Mouse (Mus musculus) liver, postnatal 0 days (tissue): Measurements from ENCODE around the gene Sirt1. TPM values are rescaled to one million over a fixed set of nuclear protein-coding genes. Genes with fewer than 3 reads are reported as not detected.

Source experiments
- ATAC-seq: fragments of 200-750 bp; cut with Nextera tagmentation; 2 replicates; pipeline ENCODE4 v1.8.0; 2017; ENCODE audit warnings: mild to moderate bottlenecking, moderate library complexity
- DNase-seq: peaks from one replicate; pipeline ENCODE4 v3.0.0-alpha.2; 2016
- H3K27ac ChIP-seq: fragments of 300-500 bp; sonication (generic); 2 replicates; pipeline ENCODE4 v1.5.1; 2014; ENCODE audit warnings: antibody characterized with exemption, moderate library complexity, mild to moderate bottlenecking, low read depth
- H3K27me3 ChIP-seq: fragments of 300-500 bp; sonication (generic); 2 replicates; pipeline ENCODE4 v1.6.1; 2014; ENCODE audit warnings: low read length, control low read depth, mixed read lengths; ENCODE audit not compliant: insufficient read depth
- H3K36me3 ChIP-seq: fragments of 300-500 bp; sonication (generic); replicated peaks from 2 replicates; pipeline ENCODE4 v1.6.1; 2014; ENCODE audit warnings: mild to moderate bottlenecking, control low read depth, low read length, moderate library complexity, mixed read lengths; ENCODE audit not compliant: insufficient read depth
- H3K4me1 ChIP-seq: fragments of 300-500 bp; sonication (generic); 2 replicates; pipeline ENCODE4 v1.6.1; 2014; ENCODE audit warnings: antibody characterized with exemption, mild to moderate bottlenecking, control low read depth; ENCODE audit not compliant: insufficient read depth
- H3K4me2 ChIP-seq: fragments of 300-500 bp; sonication (generic); 2 replicates; pipeline ENCODE4 v1.6.1; 2014; ENCODE audit warnings: low read depth, mild to moderate bottlenecking, low read length, moderate library complexity, mixed read lengths
- H3K4me3 ChIP-seq: fragments of 300-500 bp; sonication (generic); 2 replicates; pipeline ENCODE4 v1.5.1; 2014; ENCODE audit warnings: low read depth, low read length
- H3K9ac ChIP-seq: fragments of 300-500 bp; sonication (generic); replicated peaks from 2 replicates; pipeline ENCODE4 v1.6.1; 2014; ENCODE audit warnings: mild to moderate bottlenecking, moderate library complexity
- H3K9me3 ChIP-seq: fragments of 300-500 bp; sonication (generic); 2 replicates; pipeline ENCODE4 v1.6.1; 2016; ENCODE audit warnings: mild to moderate bottlenecking, control low read depth, low read length, mixed read lengths
- CTCF ChIP-seq: sonication (generic); IDR thresholded peaks from 2 replicates; pipeline ENCODE4 v1.5.1; 2016; ENCODE audit warnings: antibody characterized with exemption, low read depth
- EP300 ChIP-seq: IDR thresholded peaks from 2 replicates; pipeline ENCODE4 v1.6.1; 2016; ENCODE audit warnings: antibody characterized with exemption, low read depth, mild to moderate bottlenecking
- WGBS: fragments of 180-500 bp; shearing (Covaris S2); extraction: QIAGEN DNeasy Blood & Tissue Kit; methylation state at CpG from one replicate; pipeline ENCODE4 v1.1.7; 2014; ENCODE audit not compliant: insufficient replicate concordance; 5-methylcytosine and 5-hydroxymethylcytosine counted together
- polyA plus RNA-seq: library from polyadenylated mRNA; unstranded; fragments of >200 nt; fragmentation: Nextera tagmentation; extraction: Ambion mirVana; gene quantifications from 2 replicates; pipeline ENCODE4 v1.2.1, GENCODE M21; 2015

Gene Sirt1
- polyA plus RNA-seq, 1 experiment from 2014 or later: 2.8 TPM

DNA sequence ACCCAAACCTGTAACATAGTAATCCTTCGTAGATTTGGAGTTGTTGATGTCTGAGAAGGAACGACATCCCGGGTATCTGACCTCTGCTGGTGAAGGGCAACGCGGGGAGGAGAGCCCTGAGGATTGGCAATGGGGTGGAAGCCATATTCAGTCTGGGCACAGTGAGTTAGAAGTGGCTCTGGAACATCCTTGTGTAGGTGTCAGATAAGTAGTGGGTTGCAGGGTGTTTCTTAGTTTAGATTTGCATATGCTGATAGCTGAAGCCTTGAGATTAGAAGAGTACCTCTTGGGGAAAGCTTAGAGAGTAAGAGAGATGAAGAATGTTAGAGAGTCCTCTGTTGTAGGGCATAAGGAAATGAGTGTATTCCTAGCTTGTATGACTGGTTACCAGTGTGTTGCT lies 108.6 kb downstream of the Sirt1 start:
- Histone ChIP-seq H3K9me3 (no peaks in the 10 kb centered on the region), H3K27ac (peak overlapping the region; percentile 67), H3K4me3 (0 out of 2 replicates have a peak overlapping the region, but pooled peaks have one; percentile 4), H3K36me3 (peaks cover 50% of the 10 kb centered on the region), H3K4me1 (peaks cover 11% of the 10 kb centered on the region; the same call in 1 of the 2 replicates), H3K4me2 (peak overlapping the region; percentile 36), H3K9ac (no peak overlapping the region), H3K27me3 (no peaks in the 10 kb centered on the region)
- no peak for DNase-seq
- WGBS: 55% methylated on average over 5 of the region's 5 CpGs
- ATAC-seq: peak; percentile 74
- peak; percentile 30 for TF ChIP-seq CTCF
- peak; percentile 93 for TF ChIP-seq EP300

- peak; percentile 70 for ATAC-seq
- no peaks in the 10 kb centered on the region for H3K27me3 ChIP-seq
- H3K36me3 ChIP-seq: peaks cover 47% of the 10 kb centered on the region
- H3K4me3 ChIP-seq: 0 out of 2 replicates have a peak overlapping the region, but pooled peaks have one; percentile 4
- peak; percentile 65 for DNase-seq
- H3K27ac ChIP-seq: peak overlapping the region; percentile 67
- no peak overlapping the region for H3K9ac ChIP-seq
- no peak for TF ChIP-seq CTCF
- no peak for TF ChIP-seq EP300
- no peaks in the 10 kb centered on the region for H3K9me3 ChIP-seq
- H3K4me2 ChIP-seq: peak overlapping the region; percentile 36
- peaks cover 11% of the 10 kb centered on the region; the same call in 1 of the 2 replicates for H3K4me1 ChIP-seq
These were observed 109.1 kb downstream of the Sirt1 start for GRCm38 (mm10) chr10:63272401-63272800.

Other genes with a start within 250 kb of the Sirt1 start
- 0.04 and 0.18 TPM in 2 replicates for gene Mypn, start 177.8 kb downstream of the Sirt1 start, polyA plus RNA-seq
- gene Herc4, start 137.9 kb downstream of the Sirt1 start, polyA plus RNA-seq: 22.5 and 22.9 TPM in 2 replicates
- gene Dnajc12, start 739 bp upstream of the Sirt1 start, polyA plus RNA-seq: 14.8 and 15.4 TPM in 2 replicates
- gene Gm7075, start 40.1 kb upstream of the Sirt1 start, polyA plus RNA-seq: not detected in 2 replicates
- gene Ctnna3, start 48.4 kb upstream of the Sirt1 start, polyA plus RNA-seq: 0.05 TPM in 1 of 2 replicates, not detected in the other